Mouse (Mus musculus) CD4-positive, CD25-positive, alpha-beta regulatory T cell, adult 2 months (primary cell): ENCODE results near the gene 5730596B20Rik.

Source experiments
- DNase-seq: peaks from one replicate; pipeline ENCODE4 v3.0.0-alpha.2; 2012; ENCODE audit warnings: low read depth, low spot score

The 5730596B20Rik gene

DNA sequence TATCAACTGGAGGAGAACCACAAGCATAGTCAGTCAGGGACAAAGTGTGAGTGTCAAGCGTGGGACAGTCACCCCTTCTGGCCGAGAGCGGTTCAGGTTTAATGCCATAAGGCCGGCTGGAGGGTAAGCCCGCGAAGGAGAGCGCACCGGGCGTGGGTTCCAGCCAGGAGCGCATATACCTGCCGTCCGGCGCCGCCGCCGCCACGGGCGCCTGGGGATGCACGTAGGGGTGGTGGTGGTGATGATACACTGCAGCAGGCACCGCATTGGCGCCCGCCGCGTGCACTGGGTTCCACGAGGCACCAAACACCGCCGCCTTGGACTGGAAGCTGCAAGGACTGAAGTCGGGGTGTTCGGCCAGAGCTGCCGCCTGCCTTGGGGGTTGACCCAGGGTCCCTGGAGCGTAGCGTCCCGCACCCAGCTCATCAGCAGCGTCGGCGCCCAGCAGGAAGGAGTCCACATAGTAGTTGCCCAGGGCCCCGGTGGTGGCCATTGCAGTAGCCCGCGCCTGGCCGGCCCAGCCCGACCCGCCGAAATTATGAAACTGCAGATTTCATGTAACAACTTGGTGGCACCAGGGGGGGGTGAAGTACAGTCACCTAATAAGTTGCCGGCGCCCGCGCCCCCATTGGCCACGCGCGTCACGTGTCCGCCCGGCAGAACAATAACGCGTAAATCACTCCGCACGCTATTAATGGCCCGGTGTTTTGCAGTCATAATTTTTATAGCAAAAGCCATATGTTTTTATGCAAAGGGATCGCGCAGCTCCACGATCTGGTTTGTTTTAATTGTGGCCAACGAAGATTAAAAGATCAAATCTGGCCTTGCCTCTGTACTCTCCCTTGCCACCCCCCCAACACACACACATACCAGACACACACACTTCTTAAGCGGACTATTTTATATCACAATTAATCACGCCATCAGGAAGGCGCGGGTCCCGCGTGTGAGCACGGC is 48.6 kb downstream of the 5730596B20Rik start:
- DNase-seq, result peak; percentile 59

DNA sequence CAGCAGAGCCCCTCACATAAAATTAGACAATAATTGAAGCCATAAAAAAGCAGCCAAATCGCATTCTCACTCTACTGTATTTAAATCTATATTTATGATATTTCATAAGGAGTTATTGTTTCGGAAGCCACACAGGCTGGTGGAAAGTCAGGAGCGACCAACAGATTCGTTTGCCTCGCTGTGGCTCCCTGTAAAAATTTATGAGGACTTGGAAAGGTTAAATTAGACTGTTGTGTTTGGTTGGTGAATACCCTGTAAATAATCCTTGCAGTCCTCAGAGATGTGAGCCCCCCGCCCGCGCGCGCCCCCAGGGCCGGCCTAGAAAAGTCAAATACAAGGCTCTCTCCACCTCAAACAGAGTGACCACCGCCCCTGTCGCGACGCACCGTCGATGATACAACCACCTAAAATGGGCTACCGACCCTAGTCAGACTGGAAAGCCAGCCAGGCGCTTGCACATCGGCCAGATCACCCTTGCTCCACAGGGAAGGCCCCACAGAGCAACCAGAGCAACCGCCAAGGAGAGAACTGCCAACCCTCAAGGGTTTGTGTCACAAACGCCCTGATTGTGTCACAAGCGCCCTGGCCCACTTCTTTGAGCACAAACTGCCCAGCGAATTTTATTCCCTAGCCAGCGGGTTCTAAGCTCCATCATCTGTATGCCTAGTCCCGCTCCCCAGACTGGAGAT is 49.4 kb downstream of the 5730596B20Rik start:
- no peak for DNase-seq

DNA sequence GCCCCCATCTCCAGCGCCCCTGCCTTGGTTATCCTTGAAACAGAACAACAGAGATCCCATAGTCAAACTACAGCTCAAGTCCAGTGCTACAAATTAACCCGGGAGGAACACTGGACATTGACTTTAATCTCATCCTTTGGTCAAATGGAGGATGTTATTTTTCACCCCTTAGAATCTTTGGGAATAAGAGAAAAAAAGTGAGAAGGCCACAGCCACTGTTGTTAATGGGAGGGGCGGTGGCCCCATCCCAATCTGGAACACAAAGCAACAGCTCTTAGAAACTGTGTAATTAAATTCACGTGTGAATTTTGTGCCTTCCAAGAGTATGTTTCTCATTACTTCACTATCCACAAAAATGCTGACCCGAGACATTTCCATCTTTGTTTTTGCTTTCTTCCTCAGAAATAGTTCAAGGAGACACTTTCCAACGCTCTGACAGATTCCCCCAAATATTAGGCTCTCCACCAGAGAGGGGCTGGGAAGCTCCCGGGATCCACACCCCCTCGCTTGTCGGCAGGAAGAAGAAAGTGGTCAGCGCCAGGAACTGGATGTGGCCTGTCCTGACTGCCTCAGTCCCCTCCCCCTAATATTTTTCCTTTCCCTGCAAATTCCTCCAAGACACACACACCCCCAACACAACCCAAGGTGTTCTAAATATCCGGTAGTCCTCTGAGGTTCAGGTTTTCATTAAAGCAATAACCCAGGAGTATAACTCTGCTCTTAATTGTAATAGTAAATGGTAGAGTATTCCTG is 50.3 kb downstream of the 5730596B20Rik start:
- no peak for DNase-seq

DNA sequence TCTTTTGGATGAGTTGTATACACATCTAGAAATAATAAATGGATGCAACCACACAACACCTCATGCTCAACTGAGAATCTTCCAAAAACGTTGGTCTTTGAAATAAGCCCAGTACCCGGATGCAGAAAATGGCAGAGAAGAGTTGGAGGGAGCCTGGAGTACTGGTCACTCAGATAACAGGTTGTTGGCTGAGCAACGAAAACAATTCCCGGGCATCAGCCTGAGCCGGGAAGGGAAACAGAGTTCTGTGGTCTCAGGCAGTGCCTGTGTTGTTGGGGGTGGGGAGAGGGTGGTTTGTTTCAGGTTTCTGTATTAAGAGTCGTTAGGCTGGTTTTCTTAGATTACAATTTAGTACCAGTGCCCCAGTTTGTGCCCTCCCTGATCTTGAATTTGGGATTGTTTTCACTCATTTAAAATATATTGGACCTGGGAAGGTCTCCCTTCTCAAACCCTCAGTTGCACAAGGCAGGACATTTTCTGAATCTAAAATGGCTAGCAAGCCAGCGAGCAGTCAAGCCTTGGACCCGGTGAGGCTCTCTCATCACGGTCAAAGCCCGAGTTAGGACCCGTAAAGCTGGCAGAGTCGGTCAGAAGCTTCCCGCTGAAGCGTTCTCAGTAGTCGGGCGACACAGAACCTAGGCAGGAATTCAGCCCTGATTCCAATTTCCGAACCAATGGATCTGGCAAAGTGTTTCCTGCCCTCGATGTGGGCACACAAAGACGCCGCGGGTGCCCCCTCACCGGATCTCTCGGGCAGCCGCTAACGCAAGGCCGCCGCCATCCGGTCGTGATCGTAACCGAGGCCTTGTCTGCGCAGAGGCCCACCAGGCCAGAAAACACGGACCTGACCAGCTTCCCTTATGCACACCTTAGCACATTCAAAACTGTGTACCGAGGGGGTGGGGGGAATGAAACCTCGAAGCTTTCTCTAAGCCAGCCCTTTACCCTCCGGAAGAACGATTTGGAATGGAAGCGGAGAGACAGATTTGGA is 51.5 kb downstream of the 5730596B20Rik start:
- DNase-seq, result peak; percentile 41

GRCm38 (mm10) chr6:52229558-52230416 is 52.5 kb downstream of the 5730596B20Rik start:
- peak; percentile 42 for DNase-seq
